Mouse (Mus musculus): ENCODE results near the gene Sit1.

DNA sequence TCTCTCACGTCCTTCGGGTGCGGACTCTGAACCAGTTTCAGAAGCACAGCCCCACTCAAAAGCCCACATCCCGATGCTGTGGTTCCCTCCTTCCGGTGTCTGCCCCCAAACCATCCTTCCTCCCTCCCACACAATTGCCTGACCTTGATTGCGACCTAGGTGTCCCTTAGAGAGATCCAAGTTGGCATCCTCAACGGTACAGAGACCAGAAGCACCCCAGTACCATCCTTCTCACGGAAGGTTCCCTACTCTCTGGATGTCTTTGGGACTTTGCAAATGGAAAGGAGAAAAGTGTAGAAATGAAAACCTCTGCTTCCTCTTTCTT, 5.0 kb downstream of the Sit1 start:
- TF ChIP-seq CTCF (IDR thresholded peaks at IDR 0.05) (no peak), POLR2A (IDR thresholded peaks at IDR 0.05; ENCODE audit: insufficient read depth, low read depth, low read length) (no peak)
